Mouse (Mus musculus) kidney, postnatal 25 days (tissue): ENCODE measurements around the gene 1810043G02Rik.
"Not testable (repeated sequence)": the region's sequence is repeated elsewhere in the genome, so short reads cannot be mapped to it uniquely, and the experiment has no call there.

Experiments
- DNase-seq, 2 experiments: peaks; one replicate each; pipeline ENCODE4 v3.0.0; 2021; ENCODE audit warnings: mixed read lengths in 2 of 2

The 1810043G02Rik gene

DNA sequence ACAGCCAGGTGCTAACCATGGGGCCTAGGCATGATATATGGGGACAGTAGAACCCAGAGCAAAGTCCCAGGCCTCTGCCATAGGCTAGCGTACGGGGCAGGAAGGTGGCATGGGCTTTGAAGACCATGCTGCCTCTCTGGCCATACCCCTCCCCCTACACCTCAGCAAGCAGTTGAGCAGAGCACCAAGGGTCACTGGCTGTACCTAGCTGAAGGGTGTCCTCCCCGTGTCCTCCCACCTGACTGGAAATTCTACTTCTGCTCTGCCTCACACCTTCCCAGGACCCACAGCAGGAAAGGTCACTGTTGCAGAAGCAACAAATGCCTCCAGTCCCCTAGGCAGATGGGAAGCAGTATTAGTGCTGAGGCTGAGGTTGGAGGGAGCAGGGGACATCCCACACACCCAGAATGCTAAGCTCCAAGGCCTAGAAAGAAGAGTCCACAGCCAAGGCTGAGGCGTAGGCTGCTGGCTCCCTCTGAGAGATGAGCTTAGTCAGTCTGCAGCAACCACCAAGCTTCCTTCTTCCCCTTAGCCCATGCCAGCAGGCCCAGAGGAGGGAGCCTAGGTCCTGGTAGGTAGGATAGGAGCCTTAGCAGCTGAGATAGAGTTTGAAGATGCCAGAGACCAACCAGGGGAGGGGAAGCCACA, 27.6 kb downstream of the 1810043G02Rik start:
- DNase-seq: peak in 1 of 2 experiments; percentile 79

DNA sequence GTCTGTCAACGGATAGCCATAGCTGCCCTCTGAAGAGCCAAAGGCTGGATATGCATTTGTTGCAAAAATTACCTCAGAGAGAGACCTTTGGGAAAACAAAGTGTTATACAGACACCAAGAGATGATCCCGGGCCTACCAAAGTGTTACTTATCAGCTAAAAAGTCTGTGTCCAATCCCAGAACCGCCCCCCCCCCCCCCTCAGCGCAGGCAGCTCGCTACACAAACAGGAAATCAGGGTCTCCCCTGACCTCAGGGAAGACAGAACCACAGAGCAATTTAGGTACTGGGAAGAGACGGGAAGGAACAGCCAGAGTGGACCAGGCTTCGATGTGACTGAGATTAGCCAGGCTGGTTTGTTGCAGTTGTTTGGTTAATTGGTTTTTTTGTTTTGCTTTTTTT, 28.9 kb downstream of the 1810043G02Rik start:
- DNase-seq: no peak

DNA sequence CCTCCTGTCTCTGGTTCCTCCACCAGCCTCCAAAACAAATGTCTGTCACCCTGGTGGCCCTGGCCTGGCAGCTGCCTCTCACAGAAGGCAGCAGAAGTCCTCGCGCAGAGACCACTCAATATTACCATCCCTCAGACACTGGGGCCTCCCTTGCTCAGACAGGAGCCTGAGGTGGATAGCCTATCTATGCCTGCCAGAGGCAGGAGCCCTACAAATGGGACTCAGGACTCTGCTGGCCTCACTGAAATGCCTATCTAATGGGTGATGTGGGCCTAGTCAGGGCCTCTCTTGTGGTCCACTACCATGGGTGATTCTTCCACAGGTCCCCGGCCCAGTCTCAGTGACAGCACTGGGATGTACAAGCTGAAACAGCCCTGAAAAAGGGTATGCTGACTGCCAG, 29.8 kb downstream of the 1810043G02Rik start:
- DNase-seq: no peak

DNA sequence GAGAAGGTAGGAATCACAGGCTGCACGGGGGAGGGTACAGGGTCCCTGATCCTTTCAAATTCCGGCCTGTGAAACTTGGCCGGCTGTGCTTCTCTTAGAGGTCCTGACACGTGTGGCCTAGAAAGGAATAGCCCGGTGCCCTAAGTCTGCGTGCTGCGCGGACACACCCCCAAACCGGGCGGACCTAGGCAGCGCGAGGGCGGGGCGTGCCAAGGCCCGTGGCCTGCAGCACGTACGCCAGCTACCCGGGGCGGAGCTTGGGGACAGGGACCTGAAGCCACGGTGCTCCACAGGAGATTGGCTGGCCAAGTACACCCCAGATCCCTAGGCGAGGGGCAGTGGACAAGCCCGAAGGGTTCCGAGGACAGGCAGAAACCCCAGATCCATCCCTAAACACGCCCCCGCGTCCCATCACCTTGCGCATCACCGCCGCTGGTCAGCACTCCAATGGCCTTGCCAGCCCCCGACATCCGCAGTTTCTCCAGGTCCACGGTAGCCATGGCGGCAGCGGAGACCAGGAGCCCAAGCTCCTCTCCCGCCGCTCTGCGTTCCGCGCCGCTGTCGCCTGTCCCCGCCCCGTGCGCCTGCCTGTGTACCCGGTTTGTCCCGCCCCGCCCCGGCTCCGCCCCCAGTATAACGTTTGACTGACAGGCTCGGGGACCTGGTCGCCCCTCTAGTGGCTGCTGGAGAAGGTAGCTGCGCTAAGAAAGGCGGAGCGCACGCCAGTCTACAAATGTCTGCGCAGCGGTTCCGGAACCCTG, 31.0 kb downstream of the 1810043G02Rik start:
- DNase-seq: peak; percentile 98 to 99

DNA sequence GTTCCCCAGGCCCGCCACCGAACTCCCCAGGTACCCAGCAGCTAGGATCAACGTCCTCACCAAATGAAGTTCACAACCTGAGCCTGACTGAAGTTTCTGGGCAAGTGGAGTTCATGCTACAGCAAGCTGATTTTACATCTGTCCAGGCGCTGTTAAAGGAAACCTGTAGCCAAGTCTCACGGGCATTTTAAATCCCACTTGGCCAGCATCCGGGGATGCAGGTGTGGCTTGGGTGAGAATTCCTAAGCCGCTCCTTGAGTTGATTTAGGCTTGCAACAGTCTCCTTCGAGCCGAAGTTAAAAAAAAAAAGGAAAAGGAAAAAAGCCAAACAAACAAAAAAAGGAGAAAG, 31.6 kb downstream of the 1810043G02Rik start, which contains the start of gene Pfkl:
TSS of gene Pfkl (minus strand) at position 139 of the 349 bp plus-strand sequence.
- DNase-seq: no peak

DNA sequence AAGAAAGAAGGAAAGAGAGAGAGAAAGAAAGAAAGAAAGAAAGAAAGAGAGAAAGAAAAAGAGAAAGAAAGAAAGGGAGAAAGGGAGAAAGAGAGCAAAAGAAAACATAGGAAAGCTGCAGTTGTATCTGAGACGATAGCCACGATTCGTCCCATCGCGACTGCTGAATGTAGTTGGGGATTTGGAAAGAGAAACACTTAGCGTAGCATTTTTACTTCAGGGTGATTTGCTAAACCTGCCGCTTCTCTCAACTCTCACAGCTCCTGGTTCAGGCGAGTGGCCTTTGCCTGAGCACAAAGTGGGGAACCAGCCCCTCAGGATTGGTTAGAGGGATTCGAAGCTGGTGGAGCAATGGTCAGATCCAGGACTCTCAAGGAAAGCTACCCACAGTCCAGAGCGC, 32.0 kb downstream of the 1810043G02Rik start:
- no peak for DNase-seq

DNA sequence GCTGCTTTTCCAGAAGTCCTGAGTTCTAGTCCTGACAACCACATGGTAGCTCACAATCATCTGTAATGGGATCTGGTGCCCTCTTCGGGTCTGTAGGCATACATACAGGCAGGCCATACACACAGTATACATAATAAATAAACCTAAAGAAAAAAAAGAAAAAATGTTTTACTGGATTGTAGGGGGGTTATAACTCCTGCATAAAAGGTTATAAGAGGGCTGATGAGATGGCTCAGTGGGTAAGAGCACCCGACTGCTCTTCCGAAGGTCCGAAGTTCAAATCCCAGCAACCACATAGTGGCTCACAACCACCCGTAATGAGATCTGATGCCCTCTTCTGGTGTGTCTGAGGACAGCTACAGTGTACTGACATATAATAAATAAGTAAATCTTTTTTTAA, 32.8 kb downstream of the 1810043G02Rik start:
- not testable (repeated sequence) for DNase-seq

DNA sequence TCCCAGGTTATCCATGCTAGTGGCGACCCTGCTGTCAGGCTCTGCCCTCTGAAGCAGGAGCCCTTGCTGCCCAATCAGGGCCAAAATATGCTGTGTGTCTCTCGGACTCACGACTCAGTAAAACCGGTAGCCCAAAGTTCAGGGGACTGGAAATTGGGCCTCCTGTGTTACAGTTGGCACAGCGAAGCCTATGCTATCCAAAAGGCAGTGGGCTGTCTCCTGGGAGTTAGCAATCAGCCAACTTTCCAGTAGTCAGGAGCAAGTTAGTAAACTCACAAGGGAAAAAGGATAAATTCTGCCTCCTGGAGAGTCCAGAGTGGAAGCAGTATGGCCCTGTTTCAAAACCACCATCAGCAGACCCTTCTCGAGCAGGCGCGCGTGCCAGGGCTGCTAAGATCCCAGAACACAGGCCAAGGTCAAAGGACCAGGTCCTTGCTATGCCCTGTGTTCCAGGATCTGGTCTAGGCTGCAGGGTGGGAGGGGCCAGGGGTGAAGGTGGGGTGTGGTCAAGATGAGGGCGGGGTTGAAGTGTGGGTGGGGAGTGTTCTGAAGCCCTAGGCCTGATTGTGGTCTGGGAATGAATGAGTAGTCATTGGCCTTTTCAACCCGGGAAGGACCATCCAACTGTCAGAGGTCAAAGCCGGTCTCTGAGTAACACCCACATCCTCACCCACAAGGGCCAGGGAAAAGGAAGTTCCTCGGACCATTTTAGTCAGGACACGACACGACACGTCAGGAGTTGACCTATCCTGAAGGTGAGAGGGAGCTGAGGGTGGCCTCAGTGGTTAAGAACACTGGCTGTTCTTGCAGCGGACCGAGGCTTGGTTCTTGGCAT, 34.6 kb downstream of the 1810043G02Rik start:
- DNase-seq: no peak

DNA sequence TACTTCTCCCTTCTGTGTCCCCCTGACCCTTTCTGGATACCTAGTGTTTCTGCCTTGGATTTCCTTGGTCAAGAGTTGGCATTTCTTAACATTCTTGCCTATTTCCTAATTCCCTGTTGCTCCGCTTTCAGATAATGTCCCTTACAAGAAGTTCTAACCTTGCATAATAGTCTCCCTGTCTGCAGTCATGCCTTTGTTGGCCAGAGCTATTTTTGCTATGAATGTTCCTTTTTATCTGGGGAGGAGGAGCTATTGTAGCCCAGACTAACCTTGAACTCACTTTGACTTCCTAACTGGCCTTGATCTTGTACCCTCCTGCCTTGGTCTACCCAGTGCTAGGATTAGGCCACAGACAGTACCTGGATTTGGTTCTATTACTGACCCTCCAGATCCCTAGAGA, 37.2 kb downstream of the 1810043G02Rik start:
- DNase-seq: no peak

DNA sequence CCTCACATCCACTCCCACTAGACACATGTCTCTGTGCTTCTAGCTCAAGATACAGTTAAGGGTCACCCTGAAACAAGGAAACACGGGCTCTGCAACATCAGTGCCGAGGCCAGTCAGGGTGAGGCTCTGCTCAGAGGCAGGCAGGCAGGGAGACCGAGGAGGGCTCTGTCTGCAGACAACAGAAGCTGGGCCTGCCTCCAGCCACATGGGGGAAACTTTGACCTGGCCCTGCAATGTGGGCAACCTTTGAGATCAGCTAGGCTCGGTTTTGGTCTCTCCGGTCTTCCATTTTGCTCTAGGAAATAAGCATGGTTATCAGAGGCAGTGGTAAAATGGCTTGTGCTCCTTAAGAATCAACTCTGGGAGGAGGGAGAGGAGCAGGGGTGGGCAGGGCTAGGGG, 38.0 kb downstream of the 1810043G02Rik start:
- peak; percentile 50 to 73 for DNase-seq

DNA sequence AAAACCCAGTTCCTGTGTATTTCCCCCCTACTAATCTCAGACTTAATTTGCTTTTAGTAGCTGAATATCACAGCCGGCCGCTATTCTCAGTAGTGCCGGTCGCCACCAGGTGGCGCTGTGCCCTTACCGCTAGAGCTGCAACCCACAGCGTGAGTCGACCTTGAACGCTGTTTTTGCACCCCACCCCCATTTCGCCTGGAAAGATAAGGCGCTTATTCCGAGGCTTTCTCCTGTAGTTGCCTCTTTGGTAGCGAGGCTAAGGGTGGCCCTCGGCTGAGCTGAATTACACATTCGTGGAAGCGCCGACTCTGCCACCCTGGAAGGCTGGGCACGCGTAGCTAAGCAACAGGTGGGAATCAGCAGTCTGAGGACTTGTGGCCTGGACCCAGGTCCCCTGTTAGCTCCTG, 40.5 kb downstream of the 1810043G02Rik start:
- peak; percentile 86 to 90 for DNase-seq

DNA sequence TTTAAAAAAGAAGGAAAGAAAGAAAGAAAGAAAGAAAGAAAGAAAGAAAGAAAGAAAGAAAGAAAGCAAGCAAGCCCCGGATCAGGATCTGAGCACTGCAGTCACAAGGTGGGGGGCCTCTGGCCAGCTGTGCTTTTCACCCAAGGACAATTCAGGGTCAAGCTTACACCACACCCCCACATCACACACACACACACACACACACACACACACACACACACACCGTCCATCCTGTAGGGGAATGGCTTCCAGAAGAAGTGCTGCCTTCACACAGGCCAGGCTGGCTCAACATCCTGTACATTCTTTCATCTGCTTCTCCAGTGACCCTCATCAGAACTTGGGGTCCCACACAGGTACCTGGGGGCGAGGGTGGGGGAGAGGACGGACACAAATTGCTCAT, 41.0 kb downstream of the 1810043G02Rik start:
- DNase-seq: peak in 1 of 2 experiments; percentile 8

DNA sequence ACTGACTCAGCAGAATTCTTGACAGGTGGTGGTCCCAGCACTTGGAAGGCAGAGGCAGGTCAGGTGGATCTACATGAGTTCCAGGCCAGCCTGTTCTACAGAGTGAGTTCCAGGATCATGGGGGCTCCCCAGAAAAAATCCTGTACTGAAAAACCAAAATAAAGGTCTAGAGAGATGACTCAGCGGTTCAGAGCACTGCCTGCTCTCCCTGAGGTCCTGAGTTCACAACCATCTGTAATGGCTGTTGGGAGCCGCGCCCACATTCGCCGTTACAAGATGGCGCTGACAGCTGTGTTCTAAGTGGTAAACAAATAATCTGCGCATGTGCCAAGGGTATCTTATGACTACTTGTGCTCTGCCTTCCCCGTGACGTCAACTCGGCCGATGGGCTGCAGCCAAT, 41.7 kb downstream of the 1810043G02Rik start:
- not testable (repeated sequence) for DNase-seq

DNA sequence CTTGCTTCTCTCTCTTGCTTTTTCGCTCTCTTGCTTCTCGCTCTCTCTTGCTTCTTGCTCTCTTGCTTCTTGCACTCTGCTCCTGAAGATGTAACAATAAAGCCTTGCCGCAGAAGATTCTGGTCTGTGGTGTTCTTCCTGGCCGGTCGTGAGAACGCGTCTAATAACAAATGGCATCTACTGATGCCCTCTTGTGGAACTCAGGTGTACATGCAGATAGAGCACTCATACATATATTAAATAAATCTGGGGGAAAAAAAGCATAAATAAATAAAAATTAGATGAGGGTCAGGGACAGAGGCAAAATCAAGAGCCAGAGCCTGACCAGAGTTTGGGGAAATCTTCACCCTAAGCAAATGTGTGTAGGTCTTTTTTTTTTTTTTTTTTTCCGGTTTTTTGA, 47.1 kb downstream of the 1810043G02Rik start:
- DNase-seq: not testable (repeated sequence)

DNA sequence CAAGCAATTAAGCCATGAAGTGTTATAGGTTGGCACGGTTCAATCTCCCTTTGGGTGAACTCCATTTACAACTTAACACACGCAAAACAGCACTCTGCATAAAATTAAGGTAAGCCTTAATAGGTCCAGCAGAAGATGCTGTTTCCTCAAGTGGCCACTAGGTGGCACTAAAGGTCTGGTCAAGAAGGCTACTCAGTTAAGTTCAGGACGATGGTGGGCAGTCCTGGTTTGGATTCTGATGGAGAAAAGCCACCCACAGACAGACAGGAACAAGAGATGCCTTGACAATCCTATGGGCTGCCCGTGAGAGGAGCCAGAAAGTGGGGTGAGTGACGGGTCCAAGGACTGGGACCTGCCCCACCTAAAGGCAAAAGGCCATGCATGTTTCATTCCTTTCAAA, 49.8 kb downstream of the 1810043G02Rik start:
- peak; percentile 77 to 82 for DNase-seq

DNA sequence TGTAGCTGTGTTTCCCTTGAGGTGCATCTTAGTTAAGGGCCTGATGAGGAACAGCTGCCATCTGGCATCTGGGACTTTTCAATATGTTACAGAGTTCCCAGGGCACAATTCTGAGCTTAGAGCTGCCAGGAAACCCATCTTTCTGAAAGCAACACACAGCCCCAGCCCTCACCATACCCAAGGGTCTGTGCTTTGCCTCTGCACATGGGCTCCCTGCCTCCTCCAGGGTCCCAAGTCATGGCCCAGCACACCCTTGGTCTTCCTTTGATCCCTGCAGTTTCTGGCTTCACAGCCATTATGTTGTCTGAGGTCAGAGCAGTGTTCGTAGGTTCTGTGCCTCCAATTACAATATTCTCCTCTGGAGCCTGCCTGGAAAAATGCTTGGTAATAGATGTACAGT, 50.8 kb downstream of the 1810043G02Rik start:
- DNase-seq: no peak

DNA sequence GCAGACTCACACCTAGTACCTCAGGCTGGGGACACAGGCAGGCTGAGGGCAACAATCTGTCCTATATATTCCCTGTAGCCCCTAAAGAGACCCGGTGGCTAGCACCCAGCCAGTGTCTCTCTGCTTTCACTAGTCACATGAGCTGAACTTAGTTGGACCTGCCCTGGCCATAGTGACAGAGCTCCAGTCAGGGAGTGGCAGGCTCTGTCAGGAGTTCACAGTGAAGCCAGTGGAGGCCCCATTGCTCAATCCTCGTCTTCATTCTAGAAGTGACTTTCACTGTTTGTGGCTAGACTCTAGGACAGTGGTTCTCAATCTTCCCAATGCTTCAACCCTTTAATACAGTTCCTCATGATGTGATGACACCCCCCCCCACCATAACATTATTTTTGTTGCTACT, 53.7 kb downstream of the 1810043G02Rik start:
- no peak for DNase-seq
